Mouse (Mus musculus): ENCODE results near the gene Kdm6b.
A peak's percentile ranks its signal among the peaks of the same experiment; 100 is the strongest.

The Kdm6b gene

GRCm38 (mm10) chr11:69367616-69368355, 45.7 kb downstream of the Kdm6b start:
- DNase-seq (ENCODE audit: inconsistent age in 2 of 2, low spot score in 1 of 2) = peak; percentile 58 to 79

- DNase-seq (ENCODE audit: inconsistent age in 2 of 2, low spot score in 1 of 2) = peak; percentile 49 to 86
Observed at GRCm38 (mm10) chr11:69366855-69367615, 46.4 kb downstream of the Kdm6b start.

- peak; percentile 97 to 98 for DNase-seq (ENCODE audit: inconsistent age in 2 of 2, low spot score in 1 of 2)
Observed at GRCm38 (mm10) chr11:69366157-69366854, 47.2 kb downstream of the Kdm6b start.

GRCm38 (mm10) chr11:69365722-69366121, 47.8 kb downstream of the Kdm6b start:
- no peak for DNase-seq (ENCODE audit: inconsistent age in 2 of 2, low spot score in 1 of 2)

GRCm38 (mm10) chr11:69364910-69365309, 48.6 kb downstream of the Kdm6b start:
- peak; percentile 96 to 98 for DNase-seq (ENCODE audit: inconsistent age in 2 of 2, low spot score in 1 of 2)

- DNase-seq (ENCODE audit: inconsistent age in 2 of 2, low spot score in 1 of 2) = no peak
Observed at GRCm38 (mm10) chr11:69364376-69364775, 49.1 kb downstream of the Kdm6b start.

- DNase-seq (ENCODE audit: inconsistent age in 2 of 2, low spot score in 1 of 2) = no peak
Observed at GRCm38 (mm10) chr11:69362479-69362878, 51.0 kb downstream of the Kdm6b start.

- DNase-seq (ENCODE audit: inconsistent age in 2 of 2, low spot score in 1 of 2) = no peak
Observed at GRCm38 (mm10) chr11:69362021-69362420, 51.5 kb downstream of the Kdm6b start.

- no peak for DNase-seq (ENCODE audit: inconsistent age in 2 of 2, low spot score in 1 of 2)
Observed at GRCm38 (mm10) chr11:69357690-69358089, 55.8 kb downstream of the Kdm6b start.

GRCm38 (mm10) chr11:69356544-69356943, 56.9 kb downstream of the Kdm6b start:
- no peak for DNase-seq (ENCODE audit: inconsistent age in 2 of 2, low spot score in 1 of 2)
